Mouse (Mus musculus) ES-E14 (cell line): Measurements from ENCODE around the gene Hoxd10.

ENCODE experiments used
- CHD2 ChIP-seq: IDR thresholded peaks from 2 replicates; pipeline ENCODE4 v1.6.1; 2014; ENCODE audit warnings: mild to moderate bottlenecking, low read depth, low read length, inconsistent platforms
- MAFK ChIP-seq: IDR thresholded peaks from 2 replicates; pipeline ENCODE4 v1.6.1; 2014; ENCODE audit warnings: mild to moderate bottlenecking, low read depth, low read length, inconsistent platforms; ENCODE audit not compliant: insufficient read depth
- ZC3H11A ChIP-seq: IDR thresholded peaks from 2 replicates; pipeline ENCODE4 v1.6.1; 2012; ENCODE audit warnings: low read depth, mild to moderate bottlenecking, inconsistent platforms, low read length, borderline replicate concordance

DNA sequence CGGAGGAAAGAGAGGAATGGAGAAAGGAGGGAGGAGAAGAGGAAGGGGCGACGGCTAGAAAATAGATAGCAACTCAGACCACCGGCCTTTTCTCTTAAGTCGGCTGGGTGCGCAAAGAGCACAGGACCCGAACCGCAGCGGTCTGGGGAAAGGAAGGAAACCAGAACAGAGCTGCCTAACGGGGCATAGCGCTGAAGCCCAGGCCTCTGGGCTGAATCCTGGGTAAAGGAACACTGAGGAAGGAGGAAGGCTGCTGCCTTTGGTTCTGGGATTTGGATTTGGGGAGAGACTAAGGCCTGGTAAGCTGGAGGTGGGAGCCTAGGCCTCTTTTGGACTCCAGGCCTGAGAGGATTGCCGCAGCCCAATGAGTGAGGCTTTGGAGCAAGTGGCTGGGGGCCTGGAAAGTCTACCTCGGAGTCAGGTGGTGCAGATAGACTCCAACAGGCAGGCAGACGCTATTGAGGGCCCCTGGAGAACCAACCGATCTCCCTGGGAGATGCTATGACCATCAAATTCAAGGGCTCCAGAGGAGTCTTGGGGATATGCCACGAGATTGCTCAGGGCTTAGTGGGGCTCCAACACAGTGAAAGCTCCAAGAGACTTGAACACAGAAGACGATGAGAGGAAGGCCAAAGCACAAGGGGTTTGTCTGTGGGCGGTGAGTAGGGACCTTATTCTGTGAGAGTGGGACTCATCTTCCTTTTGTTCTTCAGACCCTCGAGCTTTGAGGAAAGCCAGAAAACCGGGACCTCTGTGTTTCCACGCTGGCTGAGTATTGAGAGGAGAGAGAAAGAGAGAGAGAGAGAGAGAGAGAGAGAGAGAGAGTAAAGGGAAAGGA, 10.9 kb upstream of the Hoxd10 start:
- TF ChIP-seq MAFK, result no peak
- TF ChIP-seq CHD2, result no peak
- no peak for TF ChIP-seq ZC3H11A
